Mouse (Mus musculus) heart, postnatal 0 days (tissue): ENCODE data around the gene Dpm2. TPM values are rescaled to one million over a fixed set of nuclear protein-coding genes. Genes with fewer than 3 reads are reported as not detected.

Experiments used
- ATAC-seq: fragments of 200-750 bp; cut with Nextera tagmentation; 2 replicates; pipeline ENCODE4 v1.8.0; 2017; ENCODE audit warnings: low read depth, moderate number of reproducible peaks, moderate library complexity; ENCODE audit not compliant: insufficient read depth
- DNase-seq: peaks from one replicate; pipeline ENCODE4 v3.0.0-alpha.2; 2016; ENCODE audit warnings: low spot score
- H3K27ac ChIP-seq: fragments of 300-500 bp; sonication (generic); 2 replicates; pipeline ENCODE4 v1.5.1; 2014; ENCODE audit warnings: low read depth, mild to moderate bottlenecking
- H3K27me3 ChIP-seq: fragments of 300-500 bp; sonication (generic); 2 replicates; pipeline ENCODE4 v1.6.1; 2014; ENCODE audit warnings: low read length, mixed read lengths; ENCODE audit not compliant: control insufficient read depth, insufficient read depth
- H3K36me3 ChIP-seq: fragments of 300-500 bp; sonication (generic); replicated peaks from 2 replicates; pipeline ENCODE4 v1.6.1; 2014; ENCODE audit warnings: low read length, mixed read lengths; ENCODE audit not compliant: control insufficient read depth, insufficient read depth
- H3K4me1 ChIP-seq: fragments of 300-500 bp; sonication (generic); 2 replicates; pipeline ENCODE4 v1.6.1; 2014; ENCODE audit warnings: antibody characterized with exemption; ENCODE audit not compliant: control insufficient read depth, insufficient read depth
- H3K4me2 ChIP-seq: fragments of 300-500 bp; sonication (generic); 2 replicates; pipeline ENCODE4 v1.6.1; 2014; ENCODE audit warnings: low read depth, mild to moderate bottlenecking, low read length, moderate library complexity
- H3K4me3 ChIP-seq: fragments of 300-500 bp; sonication (generic); 2 replicates; pipeline ENCODE4 v1.5.1; 2014; ENCODE audit warnings: low read depth, low read length
- H3K9ac ChIP-seq: fragments of 300-500 bp; sonication (generic); replicated peaks from 2 replicates; pipeline ENCODE4 v1.6.1; 2014; ENCODE audit warnings: low read depth, low read length, mixed read lengths
- H3K9me3 ChIP-seq: fragments of 300-500 bp; sonication (generic); replicated peaks from 2 replicates; pipeline ENCODE4 v1.6.1; 2016; ENCODE audit warnings: low read length; ENCODE audit not compliant: control insufficient read depth
- CTCF ChIP-seq: IDR thresholded peaks from 2 replicates; pipeline ENCODE4 v1.5.1; 2016; ENCODE audit warnings: antibody characterized with exemption, control low read depth, low read depth
- EP300 ChIP-seq: IDR thresholded peaks from 2 replicates; pipeline ENCODE4 v1.6.1; 2016; ENCODE audit warnings: antibody characterized with exemption, low read depth
- WGBS: fragments of 180-500 bp; shearing (Covaris S2); extraction: QIAGEN DNeasy Blood & Tissue Kit; methylation state at CpG from one replicate; pipeline ENCODE4 v1.1.7; 2014; 5-methylcytosine and 5-hydroxymethylcytosine counted together
- polyA plus RNA-seq: library from polyadenylated mRNA; unstranded; fragments of >200 nt; fragmentation: Nextera tagmentation; extraction: Ambion mirVana; gene quantifications from 2 replicates; pipeline ENCODE4 v1.2.1, GENCODE M21; 2015
- total RNA-seq: library from RNA; depleted of rRNA; stranded (reverse); fragments of >200 nt; gene quantifications from 2 replicates; pipeline ENCODE4 v1.2.3, GENCODE M21; 2014; ENCODE audit warnings: low replicate concordance

Dpm2 gene
- total and polyA plus RNA-seq, 2 experiments from 2014 or later, result 31.0 to 56.1 TPM

GRCm38 (mm10) chr2:32578146-32579046 is 7.7 kb downstream of the Dpm2 start:
- Histone ChIP-seq H3K9ac (no peak overlapping the region), H3K4me1 (0 out of 2 replicates have a peak, but pooled peaks cover 5% of the 10 kb centered on the region), H3K4me3 (no peak overlapping the region), H3K9me3 (no peaks in the 10 kb centered on the region), H3K27me3 (peaks cover 19% of the 10 kb centered on the region), H3K36me3 (peaks cover 3% of the 10 kb centered on the region; the same call in 1 of the 2 replicates), H3K4me2 (no peak overlapping the region), H3K27ac (no peak overlapping the region)
- DNase-seq (no peak), ATAC-seq (no peak)
- no peak for TF ChIP-seq EP300
- no peak for TF ChIP-seq CTCF
- WGBS, result 40% methylated on average over 23 of the region's 30 CpGs

- Histone ChIP-seq H3K27me3 (peaks cover 11% of the 10 kb centered on the region; the same call in 1 of the 2 replicates), H3K4me2 (peak overlapping the region; percentile 24; the same call in 1 of the 2 replicates), H3K9me3 (no peaks in the 10 kb centered on the region), H3K9ac (no peak overlapping the region), H3K27ac (no peak overlapping the region), H3K36me3 (no peaks in the 10 kb centered on the region), H3K4me3 (no peak overlapping the region), H3K4me1 (peaks cover 2% of the 10 kb centered on the region; the same call in 1 of the 2 replicates)
- ATAC-seq (no peak), DNase-seq (no peak)
- WGBS, result 44% methylated on average over 19 of the region's 19 CpGs
- TF ChIP-seq CTCF (no peak; the same call in 1 of the 2 replicates), EP300 (no peak)
These were observed 10.9 kb downstream of the Dpm2 start for GRCm38 (mm10) chr2:32581450-32582095.

- peak overlapping the region; percentile 45 for H3K4me2 ChIP-seq
- peak overlapping the region; percentile 5; the same call in 1 of the 2 replicates for H3K4me3 ChIP-seq
- H3K9me3 ChIP-seq, result no peaks in the 10 kb centered on the region
- 13% methylated on average over 37 of the region's 37 CpGs for WGBS
- H3K36me3 ChIP-seq, result no peaks in the 10 kb centered on the region
- H3K27ac ChIP-seq, result no peak overlapping the region
- TF ChIP-seq CTCF (peak; percentile 96), EP300 (no peak)
- peaks cover 6% of the 10 kb centered on the region for H3K4me1 ChIP-seq
- ATAC-seq (peak; percentile 67), DNase-seq (peak; percentile 92)
- no peak overlapping the region for H3K9ac ChIP-seq
- H3K27me3 ChIP-seq, result peaks cover 11% of the 10 kb centered on the region; the same call in 1 of the 2 replicates
These were observed 12.5 kb downstream of the Dpm2 start for GRCm38 (mm10) chr2:32582830-32583799.

- Histone ChIP-seq H3K9me3 (no peaks in the 10 kb centered on the region), H3K27me3 (peaks cover 1% of the 10 kb centered on the region; the same call in 1 of the 2 replicates), H3K36me3 (0 out of 2 replicates have a peak, but pooled peaks cover 8% of the 10 kb centered on the region), H3K27ac (no peak overlapping the region), H3K9ac (no peak overlapping the region), H3K4me2 (no peak overlapping the region), H3K4me3 (no peak overlapping the region), H3K4me1 (peaks cover 25% of the 10 kb centered on the region)
- no peak for DNase-seq
- no peak for ATAC-seq
- 85% methylated on average over 7 of the region's 7 CpGs for WGBS
- no peak for TF ChIP-seq CTCF
- no peak for TF ChIP-seq EP300
These were observed 14.6 kb downstream of the Dpm2 start for GRCm38 (mm10) chr2:32585149-32585714.
